ENCODE assay signal across 9 mouse cellular contexts in genomic region chr8:120693861-120694493, GRCm38 (mm10). TPM values are rescaled to one million over a fixed set of nuclear protein-coding genes. Genes with fewer than 3 reads are reported as not detected.
A peak's percentile ranks its signal among the peaks of the same experiment; 100 is the strongest.
DNase-seq lines count a peak whose midpoint lies in the region; ATAC-seq and TF ChIP-seq lines count a peak whose summit lies in the region.
"Had no signal": no experiment of that assay in that cellular context is flagged by ENCODE, and none has a peak within 500 bp of the region (broad histone marks: within the 10 kb centered on the region; RNA-seq: fewer than 3 reads in every experiment).

No protein-coding gene starts in this region.

- H3K9ac ChIP-seq in embryonic facial prominence, embryonic 11.5 days (replicated peaks; ENCODE audit: low read length): no peak overlapping the region
- no peak overlapping the region for H3K9ac ChIP-seq in limb, embryonic 14.5 days (ENCODE audit: low read depth, low read length, severe bottlenecking)
- H3K9ac ChIP-seq in stomach, embryonic 14.5 days (replicated peaks; ENCODE audit: low read depth, low read length): no peak overlapping the region
- no peak overlapping the region for H3K9ac ChIP-seq in forebrain, embryonic 15.5 days (replicated peaks)
- H3K9ac ChIP-seq in midbrain, embryonic 15.5 days: no peak overlapping the region
- H3K9ac ChIP-seq in forebrain, embryonic 12.5 days: no peak overlapping the region
- H3K9ac ChIP-seq: embryonic facial prominence, embryonic 15.5 days had no signal

- H3K36me3 ChIP-seq in embryonic facial prominence, embryonic 11.5 days (replicated peaks; ENCODE audit: control insufficient read depth, insufficient read depth, low read depth, low read length): no peaks in the 10 kb centered on the region
- H3K36me3 ChIP-seq in limb, embryonic 14.5 days (ENCODE audit: control insufficient read depth, insufficient read depth, low read length): no peaks in the 10 kb centered on the region
- no peaks in the 10 kb centered on the region for H3K36me3 ChIP-seq in stomach, embryonic 14.5 days (ENCODE audit: control insufficient read depth, insufficient read depth, low read length)
- no peaks in the 10 kb centered on the region for H3K36me3 ChIP-seq in forebrain, embryonic 15.5 days
- no peaks in the 10 kb centered on the region for H3K36me3 ChIP-seq in midbrain, embryonic 15.5 days (replicated peaks)
- no peaks in the 10 kb centered on the region for H3K36me3 ChIP-seq in forebrain, embryonic 12.5 days (replicated peaks)
- H3K36me3 ChIP-seq: embryonic facial prominence, embryonic 15.5 days had no signal

- no peaks in the 10 kb centered on the region; the same call in 1 of the 2 replicates for H3K4me1 ChIP-seq in embryonic facial prominence, embryonic 11.5 days (ENCODE audit: control insufficient read depth, insufficient read depth, low read length)
- H3K4me1 ChIP-seq in limb, embryonic 14.5 days (ENCODE audit: control insufficient read depth, insufficient read depth, low read length): peaks cover 6% of the 10 kb centered on the region; the same call in 1 of the 2 replicates
- peaks cover 40% of the 10 kb centered on the region for H3K4me1 ChIP-seq in stomach, embryonic 14.5 days (ENCODE audit: control insufficient read depth, insufficient read depth, low read length)
- H3K4me1 ChIP-seq in forebrain, embryonic 15.5 days: peaks cover 8% of the 10 kb centered on the region
- peaks cover 4% of the 10 kb centered on the region; the same call in 1 of the 2 replicates for H3K4me1 ChIP-seq in midbrain, embryonic 15.5 days
- H3K4me1 ChIP-seq in forebrain, embryonic 12.5 days: no peaks in the 10 kb centered on the region

- no peak overlapping the region for H3K4me3 ChIP-seq in embryonic facial prominence, embryonic 11.5 days (ENCODE audit: low read depth, low read length)
- no peak overlapping the region for H3K4me3 ChIP-seq in limb, embryonic 14.5 days (replicated peaks; ENCODE audit: low read length)
- no peak overlapping the region for H3K4me3 ChIP-seq in stomach, embryonic 14.5 days (ENCODE audit: low read depth, low read length)
- H3K4me3 ChIP-seq in forebrain, embryonic 15.5 days: no peak overlapping the region
- H3K4me3 ChIP-seq in midbrain, embryonic 15.5 days: no peak overlapping the region
- no peak overlapping the region for H3K4me3 ChIP-seq in forebrain, embryonic 12.5 days (replicated peaks)
- H3K4me3 ChIP-seq: embryonic facial prominence, embryonic 15.5 days had no signal

- no peaks in the 10 kb centered on the region for H3K9me3 ChIP-seq in embryonic facial prominence, embryonic 11.5 days (replicated peaks; ENCODE audit: control insufficient read depth, low read length)
- no peaks in the 10 kb centered on the region for H3K9me3 ChIP-seq in limb, embryonic 14.5 days (ENCODE audit: control insufficient read depth, low read length)
- H3K9me3 ChIP-seq in stomach, embryonic 14.5 days (ENCODE audit: control insufficient read depth, low read depth, low read length): no peaks in the 10 kb centered on the region; the same call in 1 of the 2 replicates
- no peaks in the 10 kb centered on the region for H3K9me3 ChIP-seq in forebrain, embryonic 15.5 days
- no peaks in the 10 kb centered on the region for H3K9me3 ChIP-seq in midbrain, embryonic 15.5 days
- H3K9me3 ChIP-seq in forebrain, embryonic 12.5 days: no peaks in the 10 kb centered on the region
- H3K9me3 ChIP-seq: embryonic facial prominence, embryonic 15.5 days had no signal

- 55% methylated on average over 22 of the region's 22 CpGs for WGBS in embryonic facial prominence, embryonic 11.5 days
- 21% methylated on average over 22 of the region's 22 CpGs for WGBS in limb, embryonic 14.5 days
- 8% methylated on average over 22 of the region's 22 CpGs for WGBS in stomach, embryonic 14.5 days
- WGBS in forebrain, embryonic 15.5 days: 57% methylated on average over 22 of the region's 22 CpGs
- WGBS in midbrain, embryonic 15.5 days: 56% methylated on average over 22 of the region's 22 CpGs
- WGBS in forebrain, embryonic 12.5 days: 61% methylated on average over 22 of the region's 22 CpGs

- H3K4me2 ChIP-seq in embryonic facial prominence, embryonic 11.5 days (ENCODE audit: low read depth, low read length): no peak overlapping the region
- no peak overlapping the region for H3K4me2 ChIP-seq in limb, embryonic 14.5 days (replicated peaks; ENCODE audit: low read depth, low read length, severe bottlenecking)
- peak overlapping the region; percentile 24 for H3K4me2 ChIP-seq in stomach, embryonic 14.5 days (replicated peaks; ENCODE audit: low read depth, low read length)
- no peak overlapping the region for H3K4me2 ChIP-seq in forebrain, embryonic 15.5 days (replicated peaks)
- H3K4me2 ChIP-seq in midbrain, embryonic 15.5 days: no peak overlapping the region
- H3K4me2 ChIP-seq in forebrain, embryonic 12.5 days: no peak overlapping the region
- H3K4me2 ChIP-seq: embryonic facial prominence, embryonic 15.5 days had no signal

- no peak for ATAC-seq in embryonic facial prominence, embryonic 11.5 days (replicated peaks; ENCODE audit: insufficient number of reproducible peaks, low FRiP score, low TSS enrichment, low read depth)
- peak; percentile 50; the same call in 1 of the 2 replicates for ATAC-seq in limb, embryonic 14.5 days (ENCODE audit: low FRiP score, low read depth)
- ATAC-seq in stomach, embryonic 14.5 days (ENCODE audit: insufficient number of reproducible peaks, insufficient read depth, low FRiP score, low read depth): peak; percentile 81
- no peak for ATAC-seq in forebrain, embryonic 15.5 days (replicated peaks)
- no peak for ATAC-seq in midbrain, embryonic 15.5 days (replicated peaks)
- no peak for ATAC-seq in forebrain, embryonic 12.5 days (ENCODE audit: low FRiP score)

- H3K27me3 ChIP-seq in embryonic facial prominence, embryonic 11.5 days (ENCODE audit: control insufficient read depth, insufficient read depth, low read length): no peaks in the 10 kb centered on the region
- no peaks in the 10 kb centered on the region for H3K27me3 ChIP-seq in limb, embryonic 14.5 days (ENCODE audit: control insufficient read depth, insufficient read depth, low read length)
- H3K27me3 ChIP-seq in stomach, embryonic 14.5 days (ENCODE audit: control insufficient read depth, insufficient read depth, low read length): no peaks in the 10 kb centered on the region
- H3K27me3 ChIP-seq in forebrain, embryonic 15.5 days: no peaks in the 10 kb centered on the region
- H3K27me3 ChIP-seq in midbrain, embryonic 15.5 days (replicated peaks): no peaks in the 10 kb centered on the region
- peaks cover 4% of the 10 kb centered on the region; the same call in 1 of the 2 replicates for H3K27me3 ChIP-seq in forebrain, embryonic 12.5 days
- H3K27me3 ChIP-seq: embryonic facial prominence, embryonic 15.5 days had no signal

- peak; percentile 51 for DNase-seq in thymus, postnatal 4 days
- DNase-seq in thymus, postnatal 25 days: no peak
- DNase-seq in embryonic facial prominence, embryonic 11.5 days (ENCODE audit: low spot score): peak; percentile 31
- peak; percentile 21 for DNase-seq in limb, embryonic 14.5 days (ENCODE audit: low spot score)

- TF ChIP-seq POLR2A in limb, embryonic 14.5 days (IDR thresholded peaks at IDR 0.05; ENCODE audit: borderline replicate concordance, extremely low read depth, insufficient read depth, insufficient read length): no peak

- H3K27ac ChIP-seq in embryonic facial prominence, embryonic 11.5 days (replicated peaks; ENCODE audit: low read depth, low read length): no peak overlapping the region
- no peak overlapping the region for H3K27ac ChIP-seq in limb, embryonic 14.5 days (replicated peaks; ENCODE audit: low read depth, low read length)
- peak overlapping the region; percentile 61; the same call in 1 of the 2 replicates for H3K27ac ChIP-seq in stomach, embryonic 14.5 days (ENCODE audit: low read length)
- no peak overlapping the region for H3K27ac ChIP-seq in forebrain, embryonic 15.5 days (replicated peaks)
- no peak overlapping the region for H3K27ac ChIP-seq in midbrain, embryonic 15.5 days
- no peak overlapping the region for H3K27ac ChIP-seq in forebrain, embryonic 12.5 days
- H3K27ac ChIP-seq: embryonic facial prominence, embryonic 15.5 days had no signal

RNA-seq across cellular contexts. Expression of gene Emc8, which starts 25.6 kb away (rescaled TPM):
- 322 and 338 TPM in 2 replicates for polyA plus RNA-seq in embryonic facial prominence, embryonic 11.5 days (2014; fragmentation: Nextera tagmentation; extraction: Ambion mirVana)
- polyA plus RNA-seq in limb, embryonic 14.5 days (2012; rRNA removed): 109 and 160 TPM in 2 replicates
- 238 and 252 TPM in 2 replicates for polyA plus RNA-seq in limb, embryonic 14.5 days (2014; fragmentation: Nextera tagmentation; extraction: Ambion mirVana)
- 244 and 254 TPM in 2 replicates for polyA plus RNA-seq in stomach, embryonic 14.5 days (2014; fragmentation: Nextera tagmentation; extraction: Ambion mirVana)
- polyA plus RNA-seq in forebrain, embryonic 15.5 days (2015; fragmentation: Nextera tagmentation; extraction: Ambion mirVana): 168 and 178 TPM in 2 replicates
- 98.0 and 115 TPM in 2 replicates for polyA plus RNA-seq in midbrain, embryonic 15.5 days (2015; fragmentation: Nextera tagmentation; extraction: Ambion mirVana)
- 234 and 244 TPM in 2 replicates for polyA plus RNA-seq in forebrain, embryonic 12.5 days (2016; fragmentation: Nextera tagmentation; extraction: Ambion mirVana)

RNA-seq across cellular contexts. Expression of gene Cox4i1, which starts 26.0 kb away (rescaled TPM):
- 854 and 888 TPM in 2 replicates for polyA plus RNA-seq in embryonic facial prominence, embryonic 11.5 days (2014; fragmentation: Nextera tagmentation; extraction: Ambion mirVana)
- polyA plus RNA-seq in limb, embryonic 14.5 days (2012; rRNA removed): 736 and 1,017 TPM in 2 replicates
- 948 and 964 TPM in 2 replicates for polyA plus RNA-seq in limb, embryonic 14.5 days (2014; fragmentation: Nextera tagmentation; extraction: Ambion mirVana)
- polyA plus RNA-seq in stomach, embryonic 14.5 days (2014; fragmentation: Nextera tagmentation; extraction: Ambion mirVana): 1,095 and 1,156 TPM in 2 replicates
- polyA plus RNA-seq in forebrain, embryonic 15.5 days (2015; fragmentation: Nextera tagmentation; extraction: Ambion mirVana): 971 and 990 TPM in 2 replicates
- polyA plus RNA-seq in midbrain, embryonic 15.5 days (2015; fragmentation: Nextera tagmentation; extraction: Ambion mirVana): 1,028 and 1,049 TPM in 2 replicates
- polyA plus RNA-seq in forebrain, embryonic 12.5 days (2016; fragmentation: Nextera tagmentation; extraction: Ambion mirVana): 803 and 809 TPM in 2 replicates

RNA-seq across cellular contexts. Expression of gene Gm27021, which starts 26.1 kb away (rescaled TPM):
- 1.8 and 3.0 TPM in 2 replicates for polyA plus RNA-seq in embryonic facial prominence, embryonic 11.5 days (2014; fragmentation: Nextera tagmentation; extraction: Ambion mirVana)
- polyA plus RNA-seq in limb, embryonic 14.5 days (2012; rRNA removed): 3.4 and 4.3 TPM in 2 replicates
- polyA plus RNA-seq in limb, embryonic 14.5 days (2014; fragmentation: Nextera tagmentation; extraction: Ambion mirVana): 2.2 and 3.0 TPM in 2 replicates
- polyA plus RNA-seq in stomach, embryonic 14.5 days (2014; fragmentation: Nextera tagmentation; extraction: Ambion mirVana): 2.4 TPM in 1 of 2 replicates, not detected in the other
- polyA plus RNA-seq in forebrain, embryonic 15.5 days (2015; fragmentation: Nextera tagmentation; extraction: Ambion mirVana): 6.6 and 7.3 TPM in 2 replicates
- polyA plus RNA-seq in midbrain, embryonic 15.5 days (2015; fragmentation: Nextera tagmentation; extraction: Ambion mirVana): 6.6 and 6.8 TPM in 2 replicates
- polyA plus RNA-seq in forebrain, embryonic 12.5 days (2016; fragmentation: Nextera tagmentation; extraction: Ambion mirVana): 4.3 and 4.4 TPM in 2 replicates

RNA-seq across cellular contexts. Expression of gene Irf8, which starts 42.2 kb away (rescaled TPM):
- 2.3 and 3.4 TPM in 2 replicates for polyA plus RNA-seq in embryonic facial prominence, embryonic 11.5 days (2014; fragmentation: Nextera tagmentation; extraction: Ambion mirVana)
- polyA plus RNA-seq in limb, embryonic 14.5 days (2012; rRNA removed): 2.5 and 4.1 TPM in 2 replicates
- 4.3 and 4.9 TPM in 2 replicates for polyA plus RNA-seq in limb, embryonic 14.5 days (2014; fragmentation: Nextera tagmentation; extraction: Ambion mirVana)
- 12.7 and 15.3 TPM in 2 replicates for polyA plus RNA-seq in stomach, embryonic 14.5 days (2014; fragmentation: Nextera tagmentation; extraction: Ambion mirVana)
- 4.0 and 4.8 TPM in 2 replicates for polyA plus RNA-seq in forebrain, embryonic 15.5 days (2015; fragmentation: Nextera tagmentation; extraction: Ambion mirVana)
- polyA plus RNA-seq in midbrain, embryonic 15.5 days (2015; fragmentation: Nextera tagmentation; extraction: Ambion mirVana): 3.7 and 4.0 TPM in 2 replicates
- polyA plus RNA-seq in forebrain, embryonic 12.5 days (2016; fragmentation: Nextera tagmentation; extraction: Ambion mirVana): 2.8 and 3.1 TPM in 2 replicates

RNA-seq across cellular contexts. Expression of gene 1190005I06Rik, which starts 46.5 kb away (rescaled TPM):
- 3.4 and 5.9 TPM in 2 replicates for polyA plus RNA-seq in embryonic facial prominence, embryonic 11.5 days (2014; fragmentation: Nextera tagmentation; extraction: Ambion mirVana)
- polyA plus RNA-seq in limb, embryonic 14.5 days (2012; rRNA removed): 6.4 and 6.6 TPM in 2 replicates
- 8.3 and 8.7 TPM in 2 replicates for polyA plus RNA-seq in limb, embryonic 14.5 days (2014; fragmentation: Nextera tagmentation; extraction: Ambion mirVana)
- 3.6 and 5.0 TPM in 2 replicates for polyA plus RNA-seq in stomach, embryonic 14.5 days (2014; fragmentation: Nextera tagmentation; extraction: Ambion mirVana)
- 8.3 and 11.3 TPM in 2 replicates for polyA plus RNA-seq in forebrain, embryonic 15.5 days (2015; fragmentation: Nextera tagmentation; extraction: Ambion mirVana)
- 18.1 and 20.1 TPM in 2 replicates for polyA plus RNA-seq in midbrain, embryonic 15.5 days (2015; fragmentation: Nextera tagmentation; extraction: Ambion mirVana)
- polyA plus RNA-seq in forebrain, embryonic 12.5 days (2016; fragmentation: Nextera tagmentation; extraction: Ambion mirVana): 1.7 and 3.1 TPM in 2 replicates

Comparison
In these comparisons a context has a peak if more than half of its experiments do, and no peak if none do; other contexts are left out.
1. ATAC-seq: peak in limb, embryonic 14.5 days (single experiment) and stomach, embryonic 14.5 days (single experiment); none in embryonic facial prominence, embryonic 11.5 days (single experiment), forebrain, embryonic 15.5 days (single experiment), midbrain, embryonic 15.5 days (single experiment) and forebrain, embryonic 12.5 days (single experiment).